Mouse (Mus musculus): ENCODE measurements around the gene Mitd1. TPM values are rescaled to one million over a fixed set of nuclear protein-coding genes. Genes with fewer than 3 reads are reported as not detected.

Mitd1 gene
- total and polyA plus RNA-seq, 2 experiments from 2014 or later: 3.0 to 8.6 TPM

GRCm38 (mm10) chr1:37872131-37873067 lies 17.8 kb downstream of the Mitd1 start:
- 6% methylated on average over 33 of the region's 33 CpGs for WGBS
- H3K4me1 ChIP-seq (ENCODE audit: insufficient read depth, low read length): 0 out of 2 replicates have a peak, but pooled peaks cover 3% of the 10 kb centered on the region
- peak overlapping the region; percentile 47 for H3K4me3 ChIP-seq (ENCODE audit: low read depth, low read length)
- H3K27ac ChIP-seq (ENCODE audit: low read depth, low read length): peak overlapping the region; percentile 66
- DNase-seq (ENCODE audit: low spot score): peak; percentile 87
- peak; percentile 93 for ATAC-seq (ENCODE audit: low FRiP score)
- H3K9me3 ChIP-seq (ENCODE audit: low read length): 0 out of 2 replicates have a peak, but pooled peaks cover 3% of the 10 kb centered on the region
- peaks cover 3% of the 10 kb centered on the region; the same call in 1 of the 2 replicates for H3K36me3 ChIP-seq (ENCODE audit: insufficient read depth, low read length)
- TF ChIP-seq CTCF (IDR thresholded peaks at IDR 0.05): no peak
- H3K27me3 ChIP-seq (ENCODE audit: insufficient read depth, low read length): 0 out of 2 replicates have a peak, but pooled peaks cover 5% of the 10 kb centered on the region
- H3K4me2 ChIP-seq (ENCODE audit: low read depth, low read length, poor library complexity, severe bottlenecking): peak overlapping the region; percentile 68
- peak overlapping the region; percentile 46 for H3K9ac ChIP-seq (replicated peaks; ENCODE audit: low read length, poor library complexity, severe bottlenecking)

- peak; percentile 35 for DNase-seq (ENCODE audit: low spot score)
Measured at GRCm38 (mm10) chr1:37871704-37872103, 18.5 kb downstream of the Mitd1 start, which contains the start of gene Lipt1. Gene Lipt1 (plus strand): TSS chr1:37871738.

GRCm38 (mm10) chr1:37869362-37869761 lies 20.8 kb downstream of the Mitd1 start:
- no peak overlapping the region for H3K4me3 ChIP-seq (ENCODE audit: low read depth, low read length)
- no peak overlapping the region for H3K4me2 ChIP-seq (ENCODE audit: low read depth, low read length, poor library complexity, severe bottlenecking)
- H3K27ac ChIP-seq (ENCODE audit: low read depth, low read length): no peak overlapping the region
- H3K9ac ChIP-seq (replicated peaks; ENCODE audit: low read length, poor library complexity, severe bottlenecking): no peak overlapping the region
- TF ChIP-seq CTCF (IDR thresholded peaks at IDR 0.05): no peak
- no peaks in the 10 kb centered on the region for H3K9me3 ChIP-seq (ENCODE audit: low read length)
- H3K36me3 ChIP-seq (ENCODE audit: insufficient read depth, low read length): no peaks in the 10 kb centered on the region
- 56% methylated on average over 2 of the region's 2 CpGs for WGBS
- H3K4me1 ChIP-seq (ENCODE audit: insufficient read depth, low read length): 0 out of 2 replicates have a peak, but pooled peaks cover 3% of the 10 kb centered on the region
- H3K27me3 ChIP-seq (ENCODE audit: insufficient read depth, low read length): 0 out of 2 replicates have a peak, but pooled peaks cover 5% of the 10 kb centered on the region
- ATAC-seq (ENCODE audit: low FRiP score) (no peak), DNase-seq (ENCODE audit: low spot score) (no peak)

More at GRCm38 (mm10) chr1:37871704-37872103, 18.5 kb downstream of the Mitd1 start, which contains the start of gene Lipt1:
- Histone ChIP-seq H3K27ac (ENCODE audit: low read depth, low read length) (peak within 1 kb of the TSS; percentile 66), H3K9me3 (ENCODE audit: low read length) (0 out of 2 replicates have a peak, but pooled peaks cover 3% of the 10 kb centered on the region), H3K9ac (replicated peaks; ENCODE audit: low read length, poor library complexity, severe bottlenecking) (peak within 1 kb of the TSS; percentile 46), H3K4me3 (ENCODE audit: low read depth, low read length) (peak within 1 kb of the TSS; percentile 47), H3K27me3 (ENCODE audit: insufficient read depth, low read length) (0 out of 2 replicates have a peak, but pooled peaks cover 5% of the 10 kb centered on the region), H3K4me1 (ENCODE audit: insufficient read depth, low read length) (0 out of 2 replicates have a peak, but pooled peaks cover 3% of the 10 kb centered on the region), H3K36me3 (ENCODE audit: insufficient read depth, low read length) (peaks cover 3% of the 10 kb centered on the region; the same call in 1 of the 2 replicates), H3K4me2 (ENCODE audit: low read depth, low read length, poor library complexity, severe bottlenecking) (peak within 1 kb of the TSS; percentile 68)
- TF ChIP-seq CTCF (IDR thresholded peaks at IDR 0.05): no peak
- ATAC-seq (ENCODE audit: low FRiP score): peak; percentile 60; the same call in 1 of the 2 replicates
- WGBS: 6% methylated on average over 7 of the region's 7 CpGs

GRCm38 (mm10) chr1:37868640-37869039 lies 21.6 kb downstream of the Mitd1 start:
- DNase-seq (ENCODE audit: low spot score): no peak
- H3K36me3 ChIP-seq (ENCODE audit: insufficient read depth, low read length): no peaks in the 10 kb centered on the region
- H3K27ac ChIP-seq (ENCODE audit: low read depth, low read length): no peak overlapping the region
- 0 out of 2 replicates have a peak, but pooled peaks cover 5% of the 10 kb centered on the region for H3K27me3 ChIP-seq (ENCODE audit: insufficient read depth, low read length)
- no peak for ATAC-seq (ENCODE audit: low FRiP score)
- no peak for TF ChIP-seq CTCF (IDR thresholded peaks at IDR 0.05)
- 0 out of 2 replicates have a peak, but pooled peaks cover 3% of the 10 kb centered on the region for H3K4me1 ChIP-seq (ENCODE audit: insufficient read depth, low read length)
- WGBS: 67% methylated on average over 10 of the region's 10 CpGs
- no peaks in the 10 kb centered on the region for H3K9me3 ChIP-seq (ENCODE audit: low read length)
- no peak overlapping the region for H3K4me3 ChIP-seq (ENCODE audit: low read depth, low read length)
- no peak overlapping the region for H3K9ac ChIP-seq (replicated peaks; ENCODE audit: low read length, poor library complexity, severe bottlenecking)
- no peak overlapping the region for H3K4me2 ChIP-seq (ENCODE audit: low read depth, low read length, poor library complexity, severe bottlenecking)

GRCm38 (mm10) chr1:37867684-37868322 lies 22.4 kb downstream of the Mitd1 start:
- Histone ChIP-seq H3K27me3 (ENCODE audit: insufficient read depth, low read length) (0 out of 2 replicates have a peak, but pooled peaks cover 5% of the 10 kb centered on the region), H3K9ac (replicated peaks; ENCODE audit: low read length, poor library complexity, severe bottlenecking) (no peak overlapping the region), H3K27ac (ENCODE audit: low read depth, low read length) (no peak overlapping the region), H3K36me3 (ENCODE audit: insufficient read depth, low read length) (no peaks in the 10 kb centered on the region), H3K4me3 (ENCODE audit: low read depth, low read length) (no peak overlapping the region), H3K4me1 (ENCODE audit: insufficient read depth, low read length) (0 out of 2 replicates have a peak, but pooled peaks cover 3% of the 10 kb centered on the region), H3K9me3 (ENCODE audit: low read length) (no peaks in the 10 kb centered on the region), H3K4me2 (ENCODE audit: low read depth, low read length, poor library complexity, severe bottlenecking) (no peak overlapping the region)
- no peak for DNase-seq (ENCODE audit: low spot score)
- no peak for TF ChIP-seq CTCF (IDR thresholded peaks at IDR 0.05)
- no peak for ATAC-seq (ENCODE audit: low FRiP score)
- 73% methylated on average over 10 of the region's 10 CpGs for WGBS

Data from midbrain, postnatal 0 days (tissue).